Mouse (Mus musculus): ENCODE results near the gene Rfx1.
A peak's percentile ranks its signal among the peaks of the same experiment; 100 is the strongest.

Rfx1 gene

GRCm38 (mm10) chr8:84066291-84066930, at the start of gene Rfx1:
TSS of gene Rfx1 (plus strand) at chr8:84066834.
- peak; percentile 100 for DNase-seq

GRCm38 (mm10) chr8:84019738-84020137, 46.9 kb upstream of the Rfx1 start:
- no peak for DNase-seq

- no peak for DNase-seq
Observed at GRCm38 (mm10) chr8:84021096-84021495, 45.5 kb upstream of the Rfx1 start, which contains the start of gene Palm3. TSS of gene Palm3 (plus strand) at chr8:84021471.

GRCm38 (mm10) chr8:84021569-84021968, 45.1 kb upstream of the Rfx1 start:
- no peak for DNase-seq

- peak; percentile 86 to 90 for DNase-seq
Observed at GRCm38 (mm10) chr8:84023085-84023484, 43.5 kb upstream of the Rfx1 start.

GRCm38 (mm10) chr8:84023631-84024030, 43.0 kb upstream of the Rfx1 start:
- DNase-seq, result no peak

- no peak for DNase-seq
Observed at GRCm38 (mm10) chr8:84024171-84024570, 42.5 kb upstream of the Rfx1 start.

GRCm38 (mm10) chr8:84025863-84026262, 40.8 kb upstream of the Rfx1 start:
- DNase-seq, result no peak

- DNase-seq, result no peak
Observed at GRCm38 (mm10) chr8:84027449-84027848, 39.2 kb upstream of the Rfx1 start.

GRCm38 (mm10) chr8:84029272-84029671, 37.4 kb upstream of the Rfx1 start:
- DNase-seq, result no peak

GRCm38 (mm10) chr8:84032777-84033176, 33.9 kb upstream of the Rfx1 start:
- no peak for DNase-seq

GRCm38 (mm10) chr8:84038015-84038414, 28.6 kb upstream of the Rfx1 start:
- DNase-seq, result no peak

GRCm38 (mm10) chr8:84039050-84039449, 27.6 kb upstream of the Rfx1 start:
- DNase-seq, result peak; percentile 60 to 71

- peak; percentile 61 to 69 for DNase-seq
Observed at GRCm38 (mm10) chr8:84042066-84042947, 24.3 kb upstream of the Rfx1 start, which contains the start of gene Il27ra. TSS of gene Il27ra (minus strand) at chr8:84042589.

GRCm38 (mm10) chr8:84042948-84043342, 23.7 kb upstream of the Rfx1 start:
- no peak for DNase-seq

- no peak for DNase-seq
Observed at GRCm38 (mm10) chr8:84044103-84044502, 22.5 kb upstream of the Rfx1 start.

GRCm38 (mm10) chr8:84044900-84045299, 21.7 kb upstream of the Rfx1 start, which contains the start of gene Rln3:
TSS of gene Rln3 (minus strand) at chr8:84045000.
- DNase-seq, result no peak

- no peak for DNase-seq
Observed at GRCm38 (mm10) chr8:84046505-84046904, 20.1 kb upstream of the Rfx1 start.

GRCm38 (mm10) chr8:84048171-84048570, 18.5 kb upstream of the Rfx1 start:
- no peak for DNase-seq

GRCm38 (mm10) chr8:84052746-84053145, 13.9 kb upstream of the Rfx1 start:
- DNase-seq, result no peak

- DNase-seq, result no peak
Observed at GRCm38 (mm10) chr8:84053229-84053628, 13.4 kb upstream of the Rfx1 start.

GRCm38 (mm10) chr8:84057827-84058226, 8.8 kb upstream of the Rfx1 start:
- DNase-seq, result no peak

- no peak for DNase-seq
Observed at GRCm38 (mm10) chr8:84059226-84059625, 7.4 kb upstream of the Rfx1 start.

GRCm38 (mm10) chr8:84060245-84060644, 6.4 kb upstream of the Rfx1 start:
- no peak for DNase-seq

All from lung, adult 18-20 months (tissue).